Mouse (Mus musculus) layer of hippocampus, adult 11-12 months (tissue): ENCODE measurements around the gene Npas3.

Experiments used
- DNase-seq: peaks from one replicate; pipeline ENCODE4 v3.0.0; 2022; ENCODE audit warnings: low spot score

Gene Npas3

DNA sequence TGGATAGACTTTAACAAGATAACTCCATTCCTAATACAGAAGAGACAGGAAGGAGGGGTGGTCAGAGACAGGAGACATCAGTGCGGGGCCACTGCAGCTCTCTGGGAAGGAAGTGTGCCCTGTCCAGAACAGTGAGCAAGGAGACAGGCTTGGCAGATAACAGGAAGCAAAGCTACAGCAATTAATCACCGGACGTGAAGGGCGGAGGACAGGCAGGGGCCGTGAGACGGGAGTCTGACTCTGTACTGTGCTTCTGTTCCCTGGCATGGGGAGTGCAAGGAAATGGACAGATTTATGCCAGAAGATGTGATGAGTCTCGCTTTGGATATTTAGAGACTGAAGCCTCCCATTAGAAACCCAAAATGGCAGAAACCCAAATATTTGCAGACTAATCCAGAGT, 47.3 kb downstream of the Npas3 start:
- DNase-seq: no peak

DNA sequence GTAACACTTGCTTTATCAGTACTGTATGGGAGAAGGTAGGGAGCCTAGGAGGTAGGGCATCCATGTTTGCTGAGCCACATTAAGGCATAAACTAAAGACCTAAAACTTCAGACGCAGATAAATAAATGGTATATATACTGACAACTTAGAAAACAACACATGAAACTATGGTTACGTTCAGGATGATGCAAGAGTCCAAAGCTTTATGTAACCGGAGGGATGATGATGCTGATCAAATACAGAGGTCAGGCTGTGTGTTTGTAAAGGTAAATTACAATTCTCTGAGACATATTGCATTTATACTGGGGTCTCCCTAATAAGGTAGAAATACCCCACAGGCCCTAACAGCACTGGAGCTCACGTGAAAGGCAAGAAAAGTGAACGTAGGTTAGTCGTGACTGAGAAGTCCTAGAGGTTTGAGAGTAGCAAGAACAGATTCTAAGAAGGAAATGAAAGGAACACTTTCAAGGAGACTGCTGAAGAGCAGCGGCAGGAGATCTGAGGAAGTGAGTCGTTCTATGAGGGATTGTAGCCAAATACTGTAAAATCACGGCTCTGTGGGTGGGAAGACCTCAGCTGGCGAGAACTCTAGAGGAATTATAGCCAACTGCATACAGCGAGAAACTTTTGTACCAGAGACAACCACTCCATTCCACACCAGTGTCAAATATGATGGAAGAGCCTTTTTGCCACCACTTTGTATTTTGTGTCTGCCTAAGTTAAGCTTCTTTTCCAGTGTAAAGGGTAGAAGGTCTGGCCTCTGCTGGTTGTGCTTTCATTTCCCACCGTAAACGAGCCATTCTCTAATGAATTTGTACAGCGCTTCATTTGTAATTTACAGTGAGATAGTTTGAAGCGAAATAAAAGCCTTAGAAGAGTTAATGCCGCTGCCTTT, 49.7 kb downstream of the Npas3 start:
- no peak for DNase-seq

DNA sequence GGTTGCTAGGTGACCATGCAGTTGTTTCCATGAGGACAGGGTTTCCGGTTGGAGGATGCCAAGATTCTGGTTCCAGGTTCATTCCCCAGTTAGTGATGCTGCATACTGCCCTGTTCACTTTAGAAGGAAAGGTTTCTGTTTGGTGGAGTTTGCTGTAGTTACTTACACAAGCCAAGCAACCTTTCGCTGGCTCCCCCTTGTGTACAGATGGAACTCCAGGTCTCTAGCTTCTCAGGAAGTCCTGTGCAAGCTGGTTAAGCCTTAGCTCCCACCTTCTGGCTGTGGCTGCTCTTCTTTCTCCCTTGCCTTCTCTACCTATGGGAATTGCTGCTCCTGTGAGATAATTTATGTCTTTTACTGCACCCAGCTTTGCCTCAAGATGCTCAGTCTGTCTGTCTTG, 52.5 kb downstream of the Npas3 start:
- DNase-seq: peak; percentile 37

DNA sequence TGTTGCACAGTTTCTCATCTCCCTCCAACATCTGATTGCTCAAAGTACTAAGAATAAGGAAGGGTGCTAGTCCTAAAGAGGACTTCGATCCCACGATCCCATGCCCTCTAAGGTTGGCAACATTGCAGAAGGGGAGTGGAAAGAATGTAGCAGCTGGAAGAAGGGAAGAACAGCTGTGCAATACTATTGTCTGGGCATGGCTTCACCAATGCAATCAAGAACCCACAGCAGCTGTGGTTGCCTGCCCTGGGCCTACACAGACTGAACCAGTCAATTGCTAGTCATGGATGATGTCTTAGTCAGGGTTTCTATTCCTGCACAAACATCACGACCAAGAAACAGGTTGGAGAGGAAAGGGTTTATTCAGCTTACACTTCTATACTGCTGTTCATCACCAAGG, 53.7 kb downstream of the Npas3 start:
- no peak for DNase-seq

DNA sequence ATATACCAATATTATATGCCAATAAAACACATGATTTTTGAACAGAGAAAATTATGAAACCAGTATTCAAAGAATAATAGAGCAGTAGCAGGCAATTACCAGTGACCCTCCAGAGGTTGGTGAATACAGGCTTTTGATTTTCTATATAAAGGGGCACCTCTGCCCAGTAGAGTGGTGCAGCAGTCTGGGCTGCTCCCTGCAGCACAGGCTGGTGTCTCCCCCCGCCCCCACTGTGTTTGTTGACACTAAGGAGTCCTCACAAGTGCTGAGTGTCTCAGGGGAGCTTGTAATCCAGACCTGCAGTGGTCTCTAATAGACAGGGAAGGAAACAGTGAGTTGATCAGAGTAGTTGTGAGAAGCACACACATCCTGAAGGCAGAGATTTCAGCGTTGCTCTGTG, 68.2 kb downstream of the Npas3 start:
- DNase-seq: no peak

DNA sequence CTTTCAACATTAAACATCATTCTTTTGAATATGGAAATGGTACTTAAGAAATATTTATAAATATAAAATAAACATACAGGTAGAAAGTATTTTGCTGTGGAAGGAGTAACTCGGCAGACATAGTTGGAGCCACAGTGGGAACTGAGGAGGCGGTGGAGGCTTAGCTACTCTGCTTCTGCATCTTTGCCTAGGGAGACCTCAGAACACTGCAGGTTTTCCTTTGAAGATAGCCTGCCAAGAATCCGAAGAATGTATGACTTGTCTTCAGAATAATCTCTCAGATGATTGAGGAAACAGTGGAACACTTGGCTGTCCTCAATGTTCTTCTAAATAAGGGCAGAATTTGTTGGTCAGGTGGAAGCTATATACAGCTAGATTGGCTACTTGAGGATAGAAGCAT, 69.3 kb downstream of the Npas3 start:
- DNase-seq: no peak

DNA sequence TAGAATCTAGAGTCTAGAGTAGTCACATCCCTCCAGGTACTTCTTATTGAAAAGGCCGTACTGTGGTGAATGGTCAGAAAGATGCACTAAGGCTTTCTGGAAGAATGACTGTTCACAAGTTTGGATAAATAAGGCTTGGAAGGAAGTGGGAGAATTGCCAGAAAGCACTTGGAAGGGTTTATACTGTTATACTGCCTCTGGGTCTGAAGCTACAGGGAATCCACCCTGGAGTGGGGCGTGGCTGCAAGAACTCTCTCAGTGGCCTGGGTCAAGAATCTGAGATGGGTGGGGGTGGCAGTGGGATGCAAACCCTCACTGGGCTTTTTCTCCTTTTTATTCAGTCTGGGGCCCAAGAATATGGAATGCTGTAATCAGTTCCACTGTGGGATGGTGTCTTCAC, 72.0 kb downstream of the Npas3 start:
- no peak for DNase-seq

DNA sequence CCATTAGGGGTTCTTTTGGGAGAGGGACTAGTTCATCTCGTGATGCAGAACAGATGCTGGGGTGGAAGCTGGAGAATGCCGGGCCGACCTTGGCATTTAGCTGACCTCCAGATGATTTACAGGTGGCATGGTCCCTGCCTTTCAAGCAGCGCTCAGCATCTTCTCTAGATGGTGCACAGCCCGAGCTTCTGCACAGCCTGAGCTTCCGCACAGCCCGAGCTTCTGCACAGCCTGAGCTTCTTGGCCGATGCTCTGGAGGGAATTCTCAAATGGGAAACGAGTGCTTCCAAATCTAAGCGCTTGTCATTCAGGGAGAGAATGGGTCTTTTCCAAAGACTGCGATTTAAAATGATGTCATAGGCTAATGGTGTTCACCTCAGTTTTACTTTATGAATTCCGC, 72.5 kb downstream of the Npas3 start:
- no peak for DNase-seq

DNA sequence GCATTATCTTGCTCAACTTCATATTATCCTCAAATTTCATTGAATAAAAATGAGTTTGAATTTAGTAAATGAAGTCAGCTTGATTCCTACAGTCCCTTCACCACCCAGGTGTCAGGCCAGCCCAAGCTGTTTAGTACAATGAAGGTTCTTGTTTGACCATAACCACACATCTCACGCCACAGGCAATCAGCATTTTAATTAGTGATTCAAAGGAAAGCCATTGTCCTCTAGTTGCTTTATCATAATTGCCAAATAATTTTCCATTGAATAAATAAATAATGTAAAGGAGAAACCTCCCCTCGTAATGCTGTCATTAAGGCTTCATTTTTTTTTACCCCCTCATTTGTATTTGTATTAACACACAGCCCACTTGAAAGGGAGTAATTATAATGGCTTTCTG, 73.5 kb downstream of the Npas3 start:
- DNase-seq: no peak

DNA sequence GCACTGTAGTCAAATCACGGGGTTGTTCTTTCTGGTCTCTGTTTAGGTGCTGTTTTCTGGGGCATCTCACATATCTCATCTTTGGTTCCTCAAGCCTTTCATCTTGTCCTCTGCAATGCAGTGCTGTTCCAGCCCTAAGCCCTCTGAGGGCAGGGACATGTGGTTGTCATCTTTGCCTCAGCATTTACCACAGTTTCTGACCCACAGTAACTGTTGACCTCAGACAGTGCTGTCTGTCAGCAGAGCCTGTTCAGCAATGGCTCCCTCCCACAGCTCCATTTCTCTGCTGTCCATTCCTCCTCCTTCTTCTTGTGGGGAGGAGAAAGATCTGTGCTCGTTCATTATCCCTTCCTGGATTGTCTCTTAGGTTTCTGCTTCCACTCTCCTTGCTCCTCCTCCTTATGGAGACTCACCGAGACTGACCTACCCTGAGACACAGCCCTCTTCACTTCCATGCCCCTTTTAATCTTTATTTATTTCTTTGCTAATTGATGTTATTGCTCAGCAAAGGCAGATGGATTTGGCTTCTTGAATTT, 79.2 kb downstream of the Npas3 start:
- no peak for DNase-seq

DNA sequence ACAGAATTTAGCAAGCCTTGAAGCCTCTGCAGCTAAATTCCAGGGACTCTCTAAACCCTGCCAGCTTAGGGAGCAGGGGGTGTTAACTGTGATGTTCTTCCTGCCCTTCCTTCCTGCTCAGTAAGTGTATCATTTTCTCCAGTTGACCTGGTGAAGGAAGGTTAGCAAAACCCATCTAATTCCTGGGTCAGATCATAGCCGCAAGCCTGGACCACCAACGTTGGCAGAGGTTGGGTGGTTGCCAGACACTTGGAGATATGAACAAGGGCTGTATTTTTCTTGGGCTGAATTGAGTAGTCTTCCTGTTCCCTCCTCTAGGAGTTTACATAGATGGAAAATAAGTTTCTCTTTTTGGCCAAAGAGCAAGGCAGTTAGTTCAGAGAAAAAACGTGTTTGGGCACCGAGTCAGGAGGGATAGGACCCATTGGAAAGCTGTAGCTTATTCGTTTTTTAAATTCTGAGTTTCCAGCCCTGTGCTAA, 79.8 kb downstream of the Npas3 start:
- DNase-seq: no peak

DNA sequence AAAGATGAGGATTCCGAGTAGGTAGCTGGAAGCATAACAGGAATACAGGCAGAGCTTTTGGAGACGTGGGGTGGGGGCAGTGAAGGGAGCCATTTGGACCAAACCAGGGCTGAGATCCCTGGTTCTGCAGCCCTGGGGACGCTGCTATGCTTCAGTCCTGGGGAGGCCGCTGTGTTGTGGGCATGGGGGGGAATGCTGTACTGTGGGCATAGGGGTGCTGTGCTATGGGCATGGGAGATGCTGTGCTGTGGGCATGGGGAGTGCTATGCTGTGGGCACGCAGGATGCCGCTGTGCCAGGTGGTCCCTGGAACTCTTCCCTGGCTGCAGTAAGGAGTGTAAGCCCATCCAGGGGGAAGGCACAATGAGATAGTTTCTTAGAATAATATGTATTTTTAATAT, 81.7 kb downstream of the Npas3 start:
- no peak for DNase-seq

DNA sequence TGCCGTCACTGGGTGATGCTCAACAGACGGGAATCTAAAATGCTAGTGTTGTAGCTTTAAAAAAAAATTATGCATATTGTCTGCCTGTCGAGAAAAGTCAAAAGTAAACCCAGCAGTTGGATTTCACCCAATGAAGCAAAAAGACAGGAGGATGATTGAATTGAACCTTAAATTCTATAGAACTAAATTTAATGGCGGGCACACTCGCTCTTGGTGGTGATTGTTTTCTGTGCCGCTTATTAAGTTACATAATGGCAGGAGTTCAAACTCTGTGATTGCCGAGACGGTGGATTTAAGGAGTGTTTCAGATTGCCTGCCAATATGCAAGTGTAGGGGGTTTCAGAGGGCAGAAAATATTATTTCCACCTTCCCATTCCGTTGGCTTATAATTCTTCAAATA, 82.9 kb downstream of the Npas3 start:
- no peak for DNase-seq

DNA sequence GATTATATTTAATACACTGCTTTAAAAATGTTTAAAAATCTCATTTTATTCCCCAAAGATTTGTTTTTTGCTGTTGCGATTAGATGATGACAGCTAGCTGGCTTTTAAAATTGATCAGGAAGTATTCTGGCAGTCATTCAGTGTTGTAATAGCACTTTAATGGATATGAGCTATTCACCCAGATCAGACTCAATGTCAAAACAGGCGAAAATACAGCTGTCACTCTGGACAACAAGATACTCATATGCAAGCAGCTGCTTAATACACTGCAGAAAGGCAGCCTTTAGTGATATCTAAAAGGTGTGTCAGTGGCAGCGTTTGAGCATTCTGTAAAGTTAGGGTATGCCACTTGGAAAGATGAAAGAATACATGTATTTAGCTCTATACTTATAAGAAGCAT, 83.3 kb downstream of the Npas3 start:
- DNase-seq: no peak

DNA sequence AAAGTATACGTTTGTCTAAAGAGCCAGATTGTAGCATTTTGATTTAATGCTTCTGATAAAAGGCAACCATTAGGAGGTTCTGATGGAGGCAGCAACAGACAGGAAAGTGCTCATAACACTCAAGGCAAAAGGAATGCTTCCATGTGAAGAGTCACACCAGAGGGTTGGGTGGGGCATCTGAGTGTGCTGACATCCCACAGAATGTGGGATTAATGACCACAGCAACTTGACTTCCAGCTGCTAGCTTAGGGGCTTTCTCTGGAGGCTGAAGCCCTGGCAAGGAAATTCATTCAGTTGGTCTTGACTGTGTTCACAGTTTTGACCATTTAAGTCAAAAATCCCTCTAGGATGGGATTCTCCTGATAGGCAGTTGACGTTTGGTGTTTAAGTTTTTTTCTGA, 84.8 kb downstream of the Npas3 start:
- no peak for DNase-seq

DNA sequence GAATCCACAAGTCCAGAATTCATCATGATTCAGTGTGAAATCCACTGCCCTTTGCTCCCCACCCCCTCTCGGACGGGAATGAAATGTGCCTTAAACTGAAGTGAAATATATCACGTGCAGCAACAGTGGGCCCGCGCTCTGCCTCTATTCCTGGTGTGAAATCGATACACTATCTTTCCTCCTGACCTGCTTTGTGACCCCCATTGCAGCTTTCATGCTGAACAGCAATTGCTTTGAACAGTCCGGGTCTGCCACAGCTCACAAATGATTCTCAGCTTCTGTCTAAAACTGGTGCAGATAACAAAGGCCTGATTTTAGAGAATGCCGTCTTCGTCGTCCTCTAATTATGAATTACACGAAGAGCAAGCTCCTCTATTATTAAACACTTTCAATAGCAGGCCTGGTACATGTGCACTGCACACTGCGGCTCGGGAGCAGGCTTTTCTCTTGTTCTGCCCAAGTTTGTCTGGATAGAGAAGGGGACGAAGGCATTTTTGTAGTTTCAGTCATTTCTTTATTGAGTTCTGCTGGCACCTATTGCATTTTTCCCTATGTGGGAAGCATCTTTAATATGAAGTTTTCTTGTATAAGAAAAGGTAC, 90.0 kb downstream of the Npas3 start:
- DNase-seq: no peak

DNA sequence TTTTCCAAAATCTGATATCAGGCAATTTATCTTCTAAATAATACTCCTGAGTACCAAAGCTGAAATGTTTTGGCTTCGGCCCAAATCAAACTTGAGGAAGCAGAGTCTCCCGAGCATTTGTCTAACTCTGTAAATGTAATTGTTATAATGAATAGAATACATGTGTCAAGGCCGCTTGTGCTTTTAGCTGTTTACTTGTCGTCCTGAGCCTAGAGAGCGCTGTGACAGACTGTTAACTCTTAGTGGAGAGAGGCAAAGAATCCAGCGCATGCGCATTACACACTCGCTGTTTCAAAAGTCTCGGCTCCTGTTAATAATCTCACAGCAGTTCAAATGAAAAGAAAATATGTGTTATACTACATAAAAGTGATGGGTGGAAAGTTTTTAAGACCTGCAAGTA, 94.3 kb downstream of the Npas3 start:
- DNase-seq: peak; percentile 6

DNA sequence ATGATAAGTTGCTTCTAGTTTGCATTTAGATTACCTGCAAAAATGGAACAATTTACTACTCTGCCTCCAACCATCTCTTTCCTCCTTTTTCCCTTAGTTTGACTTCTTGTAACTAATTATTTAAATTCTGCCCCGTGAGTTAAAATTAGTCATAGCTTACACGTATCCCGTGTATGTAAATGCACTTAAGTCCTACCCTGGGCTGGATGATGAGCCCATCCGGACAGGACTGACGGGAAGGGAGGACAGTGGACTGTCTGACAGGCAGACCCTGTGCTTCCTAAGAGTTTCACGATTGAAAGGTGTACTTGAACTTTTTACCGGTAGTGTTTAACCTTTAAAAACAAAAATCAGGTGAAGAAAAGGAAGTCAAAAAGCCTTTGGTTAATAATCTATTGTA, 103.4 kb downstream of the Npas3 start:
- DNase-seq: no peak

DNA sequence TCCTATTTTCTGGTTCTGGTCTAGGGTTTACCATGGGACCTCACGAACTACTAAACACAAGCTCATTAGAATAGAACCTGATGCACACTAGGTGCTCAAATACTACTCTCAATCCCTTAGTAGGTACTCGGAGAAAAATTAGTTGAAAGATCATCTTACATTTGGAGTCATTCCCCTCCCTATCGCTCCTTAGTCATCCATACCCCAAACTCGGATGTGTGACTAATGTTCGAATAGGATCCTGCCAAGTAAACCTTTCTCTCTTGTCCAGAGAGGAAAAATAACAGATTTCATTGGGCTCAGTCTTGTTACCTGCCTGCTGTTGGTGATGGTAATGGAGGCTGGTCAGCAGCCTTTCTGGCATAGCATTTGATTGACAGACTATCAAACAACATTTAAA, 117.3 kb downstream of the Npas3 start:
- no peak for DNase-seq

DNA sequence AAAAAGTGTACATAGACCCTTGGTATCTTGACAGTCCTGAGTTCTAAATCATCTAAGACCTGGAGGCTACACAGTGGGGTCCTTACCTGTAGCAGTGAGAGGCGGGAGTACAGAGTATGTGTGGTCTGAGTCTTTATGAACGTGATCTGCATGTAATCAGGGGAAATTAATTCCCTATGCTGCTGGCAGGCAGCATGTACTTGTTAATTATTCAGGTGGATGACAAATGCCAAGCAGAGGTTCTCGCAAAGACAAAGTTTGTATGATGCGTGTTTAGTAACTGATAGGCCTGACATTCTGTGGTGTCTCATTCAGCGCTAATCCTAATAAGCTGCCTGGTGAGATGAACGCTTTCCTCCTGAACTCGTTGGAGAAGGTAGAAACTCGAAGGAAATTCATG, 136.4 kb downstream of the Npas3 start:
- DNase-seq: no peak

DNA sequence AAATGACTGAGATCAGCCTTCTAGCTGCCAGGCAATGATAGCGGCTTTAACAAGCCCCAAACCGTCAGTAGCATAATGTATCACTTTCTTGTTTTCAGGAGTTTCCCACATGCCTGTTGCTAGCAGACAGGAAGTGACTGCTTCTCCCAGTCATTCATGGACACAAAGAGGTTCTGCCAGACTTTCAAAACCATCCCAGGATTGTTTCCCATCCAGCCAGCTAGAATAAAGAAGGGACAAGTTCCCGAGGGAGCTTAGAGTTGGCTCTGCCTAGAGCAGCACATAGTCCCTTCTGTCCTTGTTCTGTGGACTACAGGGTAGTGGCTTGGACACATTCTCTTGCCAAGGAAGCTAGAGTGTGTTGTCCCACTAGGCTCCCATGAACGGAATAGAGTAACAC, 157.4 kb downstream of the Npas3 start:
- no peak for DNase-seq

DNA sequence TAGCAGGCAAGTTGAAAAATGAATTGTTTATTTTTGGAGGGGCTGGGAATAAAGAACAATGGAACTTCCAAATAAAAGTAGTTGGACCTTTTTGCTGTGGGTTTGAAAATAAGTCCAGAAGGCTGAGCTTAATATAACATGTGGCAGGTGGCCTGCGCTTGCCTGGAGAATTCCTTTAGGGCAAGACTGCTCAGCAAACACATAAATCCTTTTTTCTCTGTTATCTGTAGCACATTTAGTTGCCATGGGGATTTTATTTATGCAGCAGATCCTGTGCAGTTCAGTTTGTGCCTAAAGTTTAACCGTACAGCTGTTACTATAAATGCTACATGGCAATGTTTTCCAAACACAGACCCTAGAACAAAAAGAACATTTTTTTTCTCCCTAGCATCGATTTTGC, 159.3 kb downstream of the Npas3 start:
- DNase-seq: peak; percentile 59

DNA sequence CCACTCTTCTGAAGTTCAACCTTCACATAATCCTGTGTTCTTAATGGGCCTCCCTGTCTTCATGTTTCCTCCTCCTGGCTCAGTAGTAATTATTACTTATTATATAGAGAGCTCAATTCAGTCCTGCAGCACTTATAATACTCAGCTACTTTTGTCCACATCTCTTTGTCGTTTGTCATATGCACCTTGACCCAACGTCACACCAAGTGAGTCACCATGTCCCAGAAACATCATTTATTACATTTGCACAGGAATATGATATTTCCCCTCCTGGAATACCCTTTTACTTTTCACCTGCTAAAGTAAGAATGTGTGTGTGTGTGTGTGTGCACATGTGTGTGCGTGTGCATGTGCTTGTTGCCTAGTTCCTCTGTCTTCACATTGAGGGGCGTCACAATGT, 161.2 kb downstream of the Npas3 start:
- no peak for DNase-seq

DNA sequence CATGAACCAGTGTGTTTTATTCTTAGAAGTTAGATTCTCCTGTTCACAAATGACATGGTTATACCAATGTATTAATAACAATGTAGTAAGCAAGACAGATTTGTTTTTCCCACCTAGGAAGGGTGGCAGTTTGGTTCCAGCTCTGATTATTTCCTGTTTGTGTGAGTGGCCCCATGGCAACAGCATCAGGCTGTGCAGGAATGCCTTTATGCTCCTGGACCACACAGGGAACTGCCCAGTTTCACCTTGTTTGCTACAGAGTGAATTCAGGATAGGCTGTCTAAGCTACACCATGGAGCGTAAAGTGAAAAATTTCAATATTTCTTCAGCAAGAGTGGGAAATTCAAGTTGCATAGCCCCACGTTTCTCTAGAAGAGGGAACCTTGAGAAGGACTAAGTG, 162.2 kb downstream of the Npas3 start:
- no peak for DNase-seq
